Mouse (Mus musculus): ENCODE data around the gene Dph1.
A peak's percentile ranks its signal among the peaks of the same experiment; 100 is the strongest.

The Dph1 gene

GRCm38 (mm10) chr11:75190905-75191441, at the start of gene Dph1:
Gene Dph1, minus strand, starts transcription at chr11:75191241.
- DNase-seq (ENCODE audit: low spot score) = no peak

- DNase-seq (ENCODE audit: low spot score) = no peak
These were observed 49.3 kb upstream of the Dph1 start for GRCm38 (mm10) chr11:75240158-75240934.

GRCm38 (mm10) chr11:75234745-75235144, 43.7 kb upstream of the Dph1 start:
- no peak for DNase-seq (ENCODE audit: low spot score)

- DNase-seq (ENCODE audit: low spot score) = no peak
These were observed 41.4 kb upstream of the Dph1 start for GRCm38 (mm10) chr11:75232434-75232833.

GRCm38 (mm10) chr11:75231756-75232155, 40.7 kb upstream of the Dph1 start:
- peak; percentile 57 for DNase-seq (ENCODE audit: low spot score)

GRCm38 (mm10) chr11:75230272-75230760, 39.3 kb upstream of the Dph1 start:
- no peak for DNase-seq (ENCODE audit: low spot score)

GRCm38 (mm10) chr11:75229289-75229688, 38.2 kb upstream of the Dph1 start:
- DNase-seq (ENCODE audit: low spot score) = no peak

GRCm38 (mm10) chr11:75227632-75228031, 36.6 kb upstream of the Dph1 start:
- DNase-seq (ENCODE audit: low spot score) = no peak

- DNase-seq (ENCODE audit: low spot score) = no peak
These were observed 33.8 kb upstream of the Dph1 start for GRCm38 (mm10) chr11:75224835-75225234.

GRCm38 (mm10) chr11:75224062-75224461, 33.0 kb upstream of the Dph1 start:
- no peak for DNase-seq (ENCODE audit: low spot score)

- DNase-seq (ENCODE audit: low spot score) = no peak
These were observed 29.6 kb upstream of the Dph1 start for GRCm38 (mm10) chr11:75220517-75221145.

- no peak for DNase-seq (ENCODE audit: low spot score)
These were observed 29.1 kb upstream of the Dph1 start for GRCm38 (mm10) chr11:75220115-75220514.

GRCm38 (mm10) chr11:75214081-75214950, 23.3 kb upstream of the Dph1 start:
- no peak for DNase-seq (ENCODE audit: low spot score)

GRCm38 (mm10) chr11:75213372-75214080, 22.5 kb upstream of the Dph1 start:
- no peak for DNase-seq (ENCODE audit: low spot score)

- DNase-seq (ENCODE audit: low spot score) = peak; percentile 21
These were observed 21.8 kb upstream of the Dph1 start for GRCm38 (mm10) chr11:75212876-75213275.

GRCm38 (mm10) chr11:75212031-75212667, 21.1 kb upstream of the Dph1 start:
- peak; percentile 21 for DNase-seq (ENCODE audit: low spot score)

GRCm38 (mm10) chr11:75210755-75211154, 19.7 kb upstream of the Dph1 start:
- DNase-seq (ENCODE audit: low spot score) = no peak

- no peak for DNase-seq (ENCODE audit: low spot score)
These were observed 19.1 kb upstream of the Dph1 start for GRCm38 (mm10) chr11:75210093-75210492.

GRCm38 (mm10) chr11:75209363-75209762, 18.3 kb upstream of the Dph1 start:
- DNase-seq (ENCODE audit: low spot score) = no peak

- DNase-seq (ENCODE audit: low spot score) = no peak
These were observed 15.3 kb upstream of the Dph1 start for GRCm38 (mm10) chr11:75206347-75206746.

- no peak for DNase-seq (ENCODE audit: low spot score)
These were observed 13.4 kb upstream of the Dph1 start for GRCm38 (mm10) chr11:75204472-75204871.

All from adipocyte (in vitro differentiated cells).